Mouse (Mus musculus): ENCODE results near the gene Mettl24. TPM values are rescaled to one million over a fixed set of nuclear protein-coding genes. Genes with fewer than 3 reads are reported as not detected.

Mettl24 gene
- polyA plus RNA-seq, 1 experiment: 18.2 TPM

- no peak overlapping the region for H3K4me3 ChIP-seq (replicated peaks; ENCODE audit: extremely low read depth, low read depth, low read length)
- TF ChIP-seq CTCF (IDR thresholded peaks at IDR 0.05; ENCODE audit: insufficient read depth, low read length) (peak; percentile 30; the same call in 1 of the 2 replicates), POLR2A (IDR thresholded peaks at IDR 0.05; ENCODE audit: borderline replicate concordance, extremely low read depth, low read depth, low read length) (no peak)
- 78% methylated on average over 4 of the region's 4 CpGs for WGBS
- no peaks in the 10 kb centered on the region for H3K4me1 ChIP-seq (ENCODE audit: control insufficient read depth, insufficient read depth, low read length)
- no peak for DNase-seq
These were observed 130.5 kb downstream of the Mettl24 start for GRCm38 (mm10) chr10:40813627-40814026.

DNA sequence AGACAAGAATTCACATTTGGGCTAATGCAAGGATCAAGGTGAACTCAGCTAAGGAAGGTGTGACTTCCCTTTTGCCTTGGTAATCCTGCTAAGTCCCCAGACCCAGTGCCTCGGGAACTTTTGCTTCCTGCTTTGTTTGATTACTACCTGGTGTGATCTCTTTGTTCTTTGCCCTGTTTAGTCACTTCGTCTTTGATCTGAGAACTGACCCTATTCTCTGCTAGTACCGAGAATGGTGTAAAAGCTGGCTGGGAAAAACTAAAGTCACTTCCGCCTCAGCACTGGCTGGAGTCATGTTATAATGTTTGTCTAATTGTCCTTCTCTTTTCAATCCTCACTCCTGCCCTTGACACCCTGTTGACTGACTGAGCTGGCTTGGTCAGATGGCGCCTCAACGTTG, 133.4 kb downstream of the Mettl24 start:
- no peak for TF ChIP-seq CTCF (IDR thresholded peaks at IDR 0.05; ENCODE audit: insufficient read depth, low read length)
- TF ChIP-seq POLR2A (IDR thresholded peaks at IDR 0.05; ENCODE audit: borderline replicate concordance, extremely low read depth, low read depth, low read length): no peak

DNA sequence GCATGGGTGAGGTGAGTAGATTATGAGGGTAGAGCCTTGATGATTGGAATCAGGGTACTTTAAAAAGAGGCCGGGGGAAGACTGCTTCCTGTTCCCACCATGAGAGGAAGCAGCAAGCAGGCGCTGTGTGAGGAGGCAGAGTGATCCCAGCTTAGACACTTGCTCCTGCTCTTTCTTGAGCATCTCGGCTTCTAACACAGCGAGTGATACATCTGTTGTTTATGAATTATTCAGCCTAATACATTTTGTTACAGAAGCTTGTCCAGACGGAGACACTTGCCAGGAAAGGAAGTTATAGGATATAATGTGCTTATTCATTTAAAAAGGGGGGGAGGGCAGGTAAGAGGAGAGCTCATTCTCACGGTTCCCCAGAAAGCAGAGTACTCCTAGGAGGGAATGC, 142.9 kb downstream of the Mettl24 start:
- DNase-seq: no peak
- TF ChIP-seq POLR2A (IDR thresholded peaks at IDR 0.05; ENCODE audit: borderline replicate concordance, extremely low read depth, low read depth, low read length): no peak
- no peak for TF ChIP-seq CTCF (IDR thresholded peaks at IDR 0.05; ENCODE audit: insufficient read depth, low read length)
- 51% methylated on average over 6 of the region's 6 CpGs for WGBS
- Histone ChIP-seq H3K4me1 (ENCODE audit: control insufficient read depth, insufficient read depth, low read length) (no peaks in the 10 kb centered on the region), H3K4me3 (replicated peaks; ENCODE audit: extremely low read depth, low read depth, low read length) (no peak overlapping the region)

More for the DNA sequence above, 133.4 kb downstream of the Mettl24 start:
- Histone ChIP-seq H3K4me1 (ENCODE audit: control insufficient read depth, insufficient read depth, low read length) (no peaks in the 10 kb centered on the region), H3K4me3 (replicated peaks; ENCODE audit: extremely low read depth, low read depth, low read length) (no peak overlapping the region)
- WGBS: 54% methylated on average over 6 of the region's 6 CpGs
- DNase-seq: no peak

DNA sequence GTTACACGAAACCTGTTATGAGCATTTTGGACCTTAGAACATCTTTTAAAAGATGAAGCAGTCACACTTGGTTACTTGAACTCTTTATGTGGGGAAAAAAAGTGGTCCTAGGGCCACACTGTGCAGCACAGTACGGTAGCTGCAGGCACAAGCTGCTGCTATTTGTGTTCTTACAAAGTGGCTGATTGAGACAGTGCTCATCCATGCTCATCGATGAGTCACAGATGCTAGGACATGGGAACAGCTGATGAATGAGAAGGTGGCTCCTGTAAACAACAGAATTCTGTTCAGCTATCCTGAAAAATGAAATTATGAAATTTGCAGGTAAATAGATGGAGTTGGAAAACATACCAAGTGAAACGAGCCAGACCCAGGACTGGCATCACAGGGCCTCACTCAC, 144.6 kb downstream of the Mettl24 start:
- H3K4me3 ChIP-seq (replicated peaks; ENCODE audit: extremely low read depth, low read depth, low read length): no peak overlapping the region
- WGBS: 90% methylated on average over 4 of the region's 4 CpGs
- TF ChIP-seq CTCF (IDR thresholded peaks at IDR 0.05; ENCODE audit: insufficient read depth, low read length) (no peak), POLR2A (IDR thresholded peaks at IDR 0.05; ENCODE audit: borderline replicate concordance, extremely low read depth, low read depth, low read length) (no peak)
- no peaks in the 10 kb centered on the region for H3K4me1 ChIP-seq (ENCODE audit: control insufficient read depth, insufficient read depth, low read length)
- DNase-seq: no peak

GRCm38 (mm10) chr10:40830312-40830711, 147.2 kb downstream of the Mettl24 start:
- TF ChIP-seq POLR2A (IDR thresholded peaks at IDR 0.05; ENCODE audit: borderline replicate concordance, extremely low read depth, low read depth, low read length): no peak
- TF ChIP-seq CTCF (IDR thresholded peaks at IDR 0.05; ENCODE audit: insufficient read depth, low read length): no peak
- WGBS: 80% methylated on average over 3 of the region's 3 CpGs
- Histone ChIP-seq H3K4me1 (ENCODE audit: control insufficient read depth, insufficient read depth, low read length) (no peaks in the 10 kb centered on the region), H3K4me3 (replicated peaks; ENCODE audit: extremely low read depth, low read depth, low read length) (no peak overlapping the region)
- DNase-seq: no peak

DNA sequence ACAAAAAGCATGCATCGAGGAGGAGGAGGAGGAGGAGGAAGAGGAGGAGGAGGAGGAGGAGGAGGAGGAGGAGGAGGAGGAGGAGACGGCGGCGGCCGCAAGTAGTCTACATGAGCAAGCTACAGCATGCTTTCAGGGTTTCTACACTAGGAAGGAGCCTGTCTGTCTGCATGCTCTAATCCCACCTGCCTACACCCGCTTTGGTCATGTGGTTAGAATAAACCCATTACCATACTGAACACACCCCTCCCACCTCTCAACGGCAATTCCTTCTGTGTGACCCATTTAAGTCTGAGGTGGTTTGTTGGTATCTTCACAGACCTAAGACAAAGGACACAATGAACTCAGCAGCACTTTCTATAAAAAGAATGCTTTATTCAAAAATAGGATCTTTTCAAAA, 148.2 kb downstream of the Mettl24 start:
- H3K4me1 ChIP-seq (ENCODE audit: control insufficient read depth, insufficient read depth, low read length): no peaks in the 10 kb centered on the region
- WGBS: 87% methylated on average over 6 of the region's 7 CpGs
- DNase-seq: no peak
- TF ChIP-seq POLR2A (IDR thresholded peaks at IDR 0.05; ENCODE audit: borderline replicate concordance, extremely low read depth, low read depth, low read length) (no peak), CTCF (IDR thresholded peaks at IDR 0.05; ENCODE audit: insufficient read depth, low read length) (no peak)
- no peak overlapping the region for H3K4me3 ChIP-seq (replicated peaks; ENCODE audit: extremely low read depth, low read depth, low read length)

DNA sequence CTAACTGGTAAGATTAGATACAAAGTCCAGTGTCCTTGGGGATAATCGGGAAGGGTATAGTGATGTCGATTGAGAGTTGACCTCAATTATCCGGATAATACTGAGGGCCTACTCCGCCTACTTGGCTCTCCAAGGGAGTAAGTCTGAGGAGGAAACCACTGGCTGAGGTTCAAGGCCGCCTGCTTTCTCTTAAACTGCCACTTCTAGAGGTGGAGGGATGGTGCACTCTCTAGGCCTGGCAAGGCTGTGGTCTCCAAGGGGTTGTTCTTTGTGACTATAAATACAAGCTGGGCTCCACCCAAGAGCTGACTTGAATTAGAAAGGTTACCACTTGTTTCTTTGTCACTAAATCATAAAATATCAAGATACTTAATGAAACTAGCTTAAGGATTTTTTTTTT, 157.0 kb downstream of the Mettl24 start:
- Histone ChIP-seq H3K4me3 (replicated peaks; ENCODE audit: extremely low read depth, low read depth, low read length) (no peak overlapping the region), H3K4me1 (ENCODE audit: control insufficient read depth, insufficient read depth, low read length) (no peaks in the 10 kb centered on the region)
- WGBS: 82% methylated on average over 5 of the region's 5 CpGs
- DNase-seq: no peak
- TF ChIP-seq POLR2A (IDR thresholded peaks at IDR 0.05; ENCODE audit: borderline replicate concordance, extremely low read depth, low read depth, low read length): no peak
- no peak for TF ChIP-seq CTCF (IDR thresholded peaks at IDR 0.05; ENCODE audit: insufficient read depth, low read length)

DNA sequence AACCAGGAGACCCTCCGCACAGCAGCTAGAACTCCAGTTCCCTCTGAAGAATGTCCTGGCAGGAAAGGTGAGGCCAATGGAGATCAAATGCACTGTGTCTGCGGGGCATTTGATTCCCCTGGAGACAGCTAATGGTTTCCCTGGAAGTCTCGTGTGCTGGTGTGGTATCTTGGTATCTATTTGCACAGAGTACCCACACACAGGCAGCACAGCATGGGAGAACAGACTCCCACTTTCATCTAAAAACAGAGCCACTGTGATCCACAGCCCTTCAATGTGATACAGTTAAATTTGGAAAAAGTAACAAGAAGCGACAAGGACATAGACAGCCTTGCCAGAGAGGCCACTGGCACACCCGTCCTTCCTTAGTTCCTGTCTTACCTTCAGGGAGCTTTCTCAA, 160.8 kb downstream of the Mettl24 start:
- H3K4me1 ChIP-seq (ENCODE audit: control insufficient read depth, insufficient read depth, low read length): no peaks in the 10 kb centered on the region
- DNase-seq: no peak
- WGBS: 84% methylated on average over 5 of the region's 5 CpGs
- TF ChIP-seq POLR2A (IDR thresholded peaks at IDR 0.05; ENCODE audit: borderline replicate concordance, extremely low read depth, low read depth, low read length) (no peak), CTCF (IDR thresholded peaks at IDR 0.05; ENCODE audit: insufficient read depth, low read length) (no peak)
- H3K4me3 ChIP-seq (replicated peaks; ENCODE audit: extremely low read depth, low read depth, low read length): no peak overlapping the region

GRCm38 (mm10) chr10:40844546-40844945, 161.5 kb downstream of the Mettl24 start:
- Histone ChIP-seq H3K4me1 (ENCODE audit: control insufficient read depth, insufficient read depth, low read length) (no peaks in the 10 kb centered on the region), H3K4me3 (replicated peaks; ENCODE audit: extremely low read depth, low read depth, low read length) (no peak overlapping the region)
- TF ChIP-seq POLR2A (IDR thresholded peaks at IDR 0.05; ENCODE audit: borderline replicate concordance, extremely low read depth, low read depth, low read length) (no peak), CTCF (IDR thresholded peaks at IDR 0.05; ENCODE audit: insufficient read depth, low read length) (no peak)
- no peak for DNase-seq
- WGBS: 82% methylated on average over 10 of the region's 10 CpGs

DNA sequence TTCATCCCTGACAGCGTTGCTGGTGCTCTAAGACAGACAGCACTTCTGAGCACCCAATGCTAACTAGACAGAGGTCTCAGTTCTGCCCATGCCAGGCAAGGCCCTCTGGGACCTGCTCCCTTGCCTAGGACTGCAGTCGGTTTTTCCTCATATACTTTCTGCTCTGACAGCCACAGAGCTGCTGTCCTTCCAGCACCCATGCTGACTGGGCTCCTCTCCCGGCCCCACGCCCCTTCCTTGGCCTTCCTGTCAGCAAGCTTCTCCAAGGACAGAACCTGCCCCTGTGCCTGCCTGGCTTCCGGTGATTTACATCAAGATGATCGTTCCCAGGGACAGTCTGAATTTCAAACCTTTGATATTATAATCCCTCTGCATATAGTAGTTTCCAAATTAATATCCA, 162.5 kb downstream of the Mettl24 start:
- WGBS: 76% methylated on average over 6 of the region's 6 CpGs
- TF ChIP-seq POLR2A (IDR thresholded peaks at IDR 0.05; ENCODE audit: borderline replicate concordance, extremely low read depth, low read depth, low read length) (no peak), CTCF (IDR thresholded peaks at IDR 0.05; ENCODE audit: insufficient read depth, low read length) (no peak)
- no peak for DNase-seq
- H3K4me3 ChIP-seq (replicated peaks; ENCODE audit: extremely low read depth, low read depth, low read length): no peak overlapping the region
- H3K4me1 ChIP-seq (ENCODE audit: control insufficient read depth, insufficient read depth, low read length): no peaks in the 10 kb centered on the region

Data from lung, adult 2 months (tissue).